Mouse (Mus musculus) gastrocnemius, adult 2 months (tissue): ENCODE results near the gene Dnal4. TPM values are rescaled to one million over a fixed set of nuclear protein-coding genes. Genes with fewer than 3 reads are reported as not detected.

Experiments
- DNase-seq: peaks from one replicate; pipeline ENCODE4 v3.0.0; 2022
- H3K27ac ChIP-seq: fragments of 200-600 bp; 2 replicates; pipeline ENCODE4 v1.8.1; 2022; ENCODE audit warnings: mild to moderate bottlenecking
- H3K4me3 ChIP-seq: fragments of 200-600 bp; 2 replicates; pipeline ENCODE4 v1.8.1; 2022; ENCODE audit warnings: mild to moderate bottlenecking, moderate library complexity
- CTCF ChIP-seq: fragments of 200-600 bp; IDR thresholded peaks from 2 replicates; pipeline ENCODE4 v1.8.1; 2022; ENCODE audit warnings: antibody characterized with exemption, mild to moderate bottlenecking, moderate library complexity
- intact Hi-C: fragments of 180-260 bp; cut with DNase I; formaldehyde crosslinking; loops from one replicate; pipeline ENCODE4 v1.15.1; 2025
- total RNA-seq, 2 experiments: library from RNA; stranded (reverse); gene quantifications; 2 replicates each; pipeline ENCODE4 v1.2.3; 2021

The Dnal4 gene
- total RNA-seq, 2 experiments from 2014 or later, result 4.2 to 6.2 TPM

GRCm38 (mm10) chr15:79810061-79810460 is 32.4 kb upstream of the Dnal4 start:
- Histone ChIP-seq H3K4me3 (no peak overlapping the region), H3K27ac (no peak overlapping the region)
- no peak for TF ChIP-seq CTCF
- intact Hi-C loops, result no loop called here
- DNase-seq, result no peak

- intact Hi-C loops, result no loop called here
- DNase-seq, result no peak
- no peak overlapping the region for H3K27ac ChIP-seq
- no peak overlapping the region for H3K4me3 ChIP-seq
- TF ChIP-seq CTCF, result no peak
Observed at GRCm38 (mm10) chr15:79808658-79809057, 31.0 kb upstream of the Dnal4 start.

GRCm38 (mm10) chr15:79808114-79808513 is 30.5 kb upstream of the Dnal4 start:
- intact Hi-C loops, result no loop called here
- DNase-seq, result no peak
- H3K27ac ChIP-seq, result no peak overlapping the region

GRCm38 (mm10) chr15:79807050-79807449 is 29.4 kb upstream of the Dnal4 start:
- intact Hi-C loops, result no loop called here
- Histone ChIP-seq H3K4me3 (no peak overlapping the region), H3K27ac (no peak overlapping the region)
- no peak for TF ChIP-seq CTCF
- DNase-seq, result no peak

More at GRCm38 (mm10) chr15:79808114-79808513, 30.5 kb upstream of the Dnal4 start:
- peak; percentile 83 for TF ChIP-seq CTCF
- no peak overlapping the region for H3K4me3 ChIP-seq

GRCm38 (mm10) chr15:79805246-79805645 is 27.6 kb upstream of the Dnal4 start:
- Histone ChIP-seq H3K4me3 (no peak overlapping the region), H3K27ac (no peak overlapping the region)
- no peak for DNase-seq
- intact Hi-C loops, result no loop called here
- TF ChIP-seq CTCF, result no peak

- intact Hi-C loops, result no loop called here
- TF ChIP-seq CTCF, result no peak; the same call in 1 of the 2 replicates
- 0 out of 2 replicates have a peak within 1 kb of the TSS, but pooled peaks have one; percentile 28 for H3K27ac ChIP-seq
- H3K4me3 ChIP-seq, result peak within 1 kb of the TSS; percentile 75
- peak; percentile 72 for DNase-seq
Observed at GRCm38 (mm10) chr15:79804352-79805071, 26.9 kb upstream of the Dnal4 start, which contains the start of gene Nptxr. Nptxr (minus strand) TSS chr15:79804766.

GRCm38 (mm10) chr15:79803533-79804351 is 26.1 kb upstream of the Dnal4 start:
- peak; percentile 8; the same call in 1 of the 2 replicates for TF ChIP-seq CTCF
- Histone ChIP-seq H3K4me3 (peak overlapping the region; percentile 75), H3K27ac (no peak overlapping the region)
- intact Hi-C loops, result no loop called here
- DNase-seq, result no peak

GRCm38 (mm10) chr15:79802304-79802703 is 24.7 kb upstream of the Dnal4 start:
- intact Hi-C loops, result no loop called here
- TF ChIP-seq CTCF, result no peak
- DNase-seq, result no peak
- Histone ChIP-seq H3K27ac (no peak overlapping the region), H3K4me3 (no peak overlapping the region)

- no peak overlapping the region for H3K4me3 ChIP-seq
- intact Hi-C loops, result no loop called here
- no peak for DNase-seq
- H3K27ac ChIP-seq, result no peak overlapping the region
- no peak for TF ChIP-seq CTCF
Observed at GRCm38 (mm10) chr15:79801646-79802045, 24.0 kb upstream of the Dnal4 start.

- DNase-seq, result no peak
- Histone ChIP-seq H3K4me3 (no peak overlapping the region), H3K27ac (no peak overlapping the region)
- no peak for TF ChIP-seq CTCF
- intact Hi-C loops, result no loop called here
Observed at GRCm38 (mm10) chr15:79800701-79801100, 23.1 kb upstream of the Dnal4 start.

- H3K27ac ChIP-seq, result no peak overlapping the region
- no peak for DNase-seq
- no peak for TF ChIP-seq CTCF
- intact Hi-C loops, result no loop called here
- H3K4me3 ChIP-seq, result no peak overlapping the region
Observed at GRCm38 (mm10) chr15:79798591-79798990, 20.9 kb upstream of the Dnal4 start.

- intact Hi-C loops, result no loop called here
- DNase-seq, result no peak
- Histone ChIP-seq H3K27ac (no peak overlapping the region), H3K4me3 (no peak overlapping the region)
- no peak for TF ChIP-seq CTCF
Observed at GRCm38 (mm10) chr15:79797680-79798079, 20.0 kb upstream of the Dnal4 start.

- no peak for DNase-seq
- TF ChIP-seq CTCF, result no peak
- no peak overlapping the region for H3K4me3 ChIP-seq
- intact Hi-C loops, result no loop called here
- no peak overlapping the region for H3K27ac ChIP-seq
Observed at GRCm38 (mm10) chr15:79797096-79797495, 19.4 kb upstream of the Dnal4 start.
